Mouse (Mus musculus): Measurements from ENCODE around the gene Myo1d. TPM values are rescaled to one million over a fixed set of nuclear protein-coding genes. Genes with fewer than 3 reads are reported as not detected.

Myo1d gene
- polyA plus RNA-seq, 1 experiment from 2014 or later = 50.1 TPM

DNA sequence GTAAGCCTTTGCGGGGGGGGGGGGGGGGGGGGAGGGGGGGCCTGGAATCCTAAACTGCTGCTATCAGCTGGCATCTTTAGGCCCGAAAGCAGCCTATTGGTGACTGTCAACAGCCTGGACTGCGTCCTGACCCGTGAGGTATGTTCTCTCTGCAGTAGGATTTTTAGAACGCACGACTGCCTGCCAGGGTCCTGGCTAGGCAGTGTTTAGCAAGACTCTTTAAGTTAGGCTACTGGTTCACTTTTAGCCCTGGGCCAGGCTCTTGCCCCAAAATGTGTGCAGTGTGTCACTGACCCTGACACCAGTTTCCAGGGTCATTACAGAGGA is 29.8 kb upstream of the Myo1d start:
- H3K9ac ChIP-seq (ENCODE audit: low read length) = peak overlapping the region; percentile 77
- no peak for DNase-seq (ENCODE audit: low spot score)
- peak overlapping the region; percentile 87 for H3K27ac ChIP-seq (ENCODE audit: low read depth)
- WGBS = 20% methylated on average over 6 of the region's 6 CpGs
- no peaks in the 10 kb centered on the region for H3K27me3 ChIP-seq (replicated peaks; ENCODE audit: control insufficient read depth, insufficient read depth, low read length)
- peaks cover 22% of the 10 kb centered on the region for H3K36me3 ChIP-seq (ENCODE audit: control insufficient read depth, insufficient read depth, low read length)
- peak overlapping the region; percentile 57 for H3K4me3 ChIP-seq (ENCODE audit: low read depth, low read length)
- peak; percentile 18; the same call in 1 of the 2 replicates for ATAC-seq (replicated peaks; ENCODE audit: low FRiP score, low TSS enrichment, low read depth)
- H3K4me2 ChIP-seq (ENCODE audit: low read length) = peak overlapping the region; percentile 75
- no peaks in the 10 kb centered on the region for H3K9me3 ChIP-seq (ENCODE audit: control insufficient read depth, low read length)
- H3K4me1 ChIP-seq (replicated peaks; ENCODE audit: control insufficient read depth, insufficient read depth, low read length) = peaks cover 14% of the 10 kb centered on the region

DNA sequence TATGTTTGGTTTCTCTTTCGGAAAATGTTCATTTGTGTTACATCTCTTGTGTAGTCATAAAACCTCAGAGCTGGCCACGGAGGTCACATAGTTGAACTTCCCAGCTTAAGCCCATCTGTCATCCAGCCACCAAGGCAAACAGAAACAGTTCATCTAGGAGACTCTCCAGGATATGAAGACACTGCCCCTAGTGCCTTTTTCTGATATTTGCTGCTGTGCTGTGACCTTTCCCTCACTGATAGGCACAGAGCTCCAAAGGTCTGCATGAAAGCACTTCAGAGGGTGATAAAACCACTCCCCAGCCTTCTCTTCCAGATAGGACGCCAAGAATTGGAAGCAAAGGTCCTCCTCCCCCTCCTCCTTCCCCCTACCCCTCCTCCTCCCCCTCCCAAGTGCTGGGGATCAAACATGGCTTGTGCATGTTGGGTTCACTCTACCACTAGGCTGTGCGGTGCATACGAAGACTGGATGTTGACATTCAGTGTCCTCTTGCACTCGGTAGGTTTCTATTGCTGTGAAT is 28.8 kb upstream of the Myo1d start:
- 42% methylated on average over 6 of the region's 6 CpGs for WGBS
- no peak overlapping the region for H3K4me2 ChIP-seq (ENCODE audit: low read length)
- H3K27ac ChIP-seq (ENCODE audit: low read depth) = peak overlapping the region; percentile 24; the same call in 1 of the 2 replicates
- no peak overlapping the region for H3K9ac ChIP-seq (ENCODE audit: low read length)
- peaks cover 14% of the 10 kb centered on the region for H3K4me1 ChIP-seq (replicated peaks; ENCODE audit: control insufficient read depth, insufficient read depth, low read length)
- H3K36me3 ChIP-seq (ENCODE audit: control insufficient read depth, insufficient read depth, low read length) = peaks cover 12% of the 10 kb centered on the region
- H3K27me3 ChIP-seq (replicated peaks; ENCODE audit: control insufficient read depth, insufficient read depth, low read length) = no peaks in the 10 kb centered on the region
- no peak overlapping the region for H3K4me3 ChIP-seq (ENCODE audit: low read depth, low read length)
- ATAC-seq (replicated peaks; ENCODE audit: low FRiP score, low TSS enrichment, low read depth) (peak; percentile 70), DNase-seq (ENCODE audit: low spot score) (no peak)
- H3K9me3 ChIP-seq (ENCODE audit: control insufficient read depth, low read length) = no peaks in the 10 kb centered on the region

DNA sequence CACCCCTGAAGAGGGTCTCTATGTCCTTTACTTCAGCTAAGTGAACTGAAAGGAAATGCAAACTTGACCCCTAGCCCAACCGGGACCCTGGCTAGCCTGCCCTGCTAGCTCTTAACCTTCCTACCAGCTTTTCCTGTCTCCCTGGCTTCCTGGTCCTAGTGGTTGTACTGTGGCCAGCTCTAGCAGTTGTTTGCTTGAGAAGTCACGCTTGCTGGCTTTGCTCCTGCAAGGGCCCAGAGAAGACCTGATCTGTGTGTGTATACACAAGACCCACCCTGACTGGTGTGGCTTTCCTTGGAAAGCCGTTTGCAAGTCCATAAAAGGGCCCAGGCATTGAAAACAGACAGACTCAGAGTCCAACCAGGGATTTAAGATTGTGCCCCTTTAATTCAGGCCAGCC is 22.9 kb upstream of the Myo1d start:
- peak; percentile 63 for DNase-seq (ENCODE audit: low spot score)
- Histone ChIP-seq H3K36me3 (ENCODE audit: control insufficient read depth, insufficient read depth, low read length) (no peaks in the 10 kb centered on the region), H3K27ac (ENCODE audit: low read depth) (peak overlapping the region; percentile 51; the same call in 1 of the 2 replicates), H3K9ac (ENCODE audit: low read length) (no peak overlapping the region), H3K4me2 (ENCODE audit: low read length) (no peak overlapping the region), H3K4me1 (replicated peaks; ENCODE audit: control insufficient read depth, insufficient read depth, low read length) (no peaks in the 10 kb centered on the region), H3K4me3 (ENCODE audit: low read depth, low read length) (no peak overlapping the region), H3K9me3 (ENCODE audit: control insufficient read depth, low read length) (no peaks in the 10 kb centered on the region), H3K27me3 (replicated peaks; ENCODE audit: control insufficient read depth, insufficient read depth, low read length) (no peaks in the 10 kb centered on the region)
- ATAC-seq (replicated peaks; ENCODE audit: low FRiP score, low TSS enrichment, low read depth) = peak; percentile 85; the same call in 1 of the 2 replicates
- WGBS = 31% methylated on average over 3 of the region's 3 CpGs

DNA sequence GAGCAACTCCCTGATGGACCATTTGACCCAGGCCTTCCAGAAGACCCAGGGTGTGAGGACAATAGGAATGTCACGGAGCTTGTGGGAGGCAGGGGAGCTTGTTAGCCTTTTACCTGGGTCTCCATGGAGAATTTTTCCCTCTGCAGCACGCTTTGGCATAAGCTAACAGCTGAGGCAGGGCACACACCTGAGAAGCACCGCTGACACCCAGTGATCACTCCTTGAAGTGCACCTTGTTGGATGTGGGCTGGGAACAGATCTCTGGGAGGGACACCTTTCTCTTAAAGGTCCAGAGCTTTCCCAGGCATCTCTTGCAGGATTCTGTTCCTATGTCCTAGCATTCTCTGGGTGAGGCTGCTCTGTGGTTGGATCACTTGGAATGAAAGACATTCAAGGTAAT is 20.2 kb upstream of the Myo1d start:
- 34% methylated on average over 3 of the region's 3 CpGs for WGBS
- no peaks in the 10 kb centered on the region for H3K4me1 ChIP-seq (replicated peaks; ENCODE audit: control insufficient read depth, insufficient read depth, low read length)
- H3K27me3 ChIP-seq (replicated peaks; ENCODE audit: control insufficient read depth, insufficient read depth, low read length) = no peaks in the 10 kb centered on the region
- H3K4me3 ChIP-seq (ENCODE audit: low read depth, low read length) = no peak overlapping the region
- DNase-seq (ENCODE audit: low spot score) (peak; percentile 55), ATAC-seq (replicated peaks; ENCODE audit: low FRiP score, low TSS enrichment, low read depth) (no peak)
- H3K36me3 ChIP-seq (ENCODE audit: control insufficient read depth, insufficient read depth, low read length) = no peaks in the 10 kb centered on the region
- no peak overlapping the region for H3K27ac ChIP-seq (ENCODE audit: low read depth)
- no peak overlapping the region for H3K4me2 ChIP-seq (ENCODE audit: low read length)
- no peaks in the 10 kb centered on the region for H3K9me3 ChIP-seq (ENCODE audit: control insufficient read depth, low read length)
- H3K9ac ChIP-seq (ENCODE audit: low read length) = no peak overlapping the region

DNA sequence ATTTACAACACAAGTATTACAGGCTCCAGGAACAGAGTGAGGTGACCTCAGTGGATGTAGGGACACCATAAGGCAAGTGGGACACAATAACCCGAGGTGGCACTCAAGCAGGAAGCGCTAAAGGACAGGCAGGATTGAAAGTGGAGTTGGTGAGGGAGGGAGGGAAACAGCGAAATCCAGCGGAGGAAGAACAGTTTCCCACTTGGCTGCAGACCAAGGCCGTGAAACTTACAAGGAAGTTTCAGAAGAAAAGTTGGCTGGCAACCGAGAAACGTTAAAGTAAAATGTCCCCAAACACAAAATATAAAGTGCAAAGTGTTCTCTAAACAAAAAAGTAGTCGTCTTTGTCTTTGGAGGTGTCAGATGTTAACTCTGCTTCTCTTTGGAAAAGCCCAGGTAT is 15.6 kb upstream of the Myo1d start:
- H3K27me3 ChIP-seq (replicated peaks; ENCODE audit: control insufficient read depth, insufficient read depth, low read length) = no peaks in the 10 kb centered on the region
- H3K36me3 ChIP-seq (ENCODE audit: control insufficient read depth, insufficient read depth, low read length) = no peaks in the 10 kb centered on the region
- 62% methylated on average over 8 of the region's 8 CpGs for WGBS
- H3K9ac ChIP-seq (ENCODE audit: low read length) = no peak overlapping the region
- no peak for ATAC-seq (replicated peaks; ENCODE audit: low FRiP score, low TSS enrichment, low read depth)
- H3K9me3 ChIP-seq (ENCODE audit: control insufficient read depth, low read length) = no peaks in the 10 kb centered on the region
- no peak overlapping the region for H3K4me2 ChIP-seq (ENCODE audit: low read length)
- H3K27ac ChIP-seq (ENCODE audit: low read depth) = no peak overlapping the region
- H3K4me1 ChIP-seq (replicated peaks; ENCODE audit: control insufficient read depth, insufficient read depth, low read length) = no peaks in the 10 kb centered on the region
- DNase-seq (ENCODE audit: low spot score) = no peak
- H3K4me3 ChIP-seq (ENCODE audit: low read depth, low read length) = no peak overlapping the region

DNA sequence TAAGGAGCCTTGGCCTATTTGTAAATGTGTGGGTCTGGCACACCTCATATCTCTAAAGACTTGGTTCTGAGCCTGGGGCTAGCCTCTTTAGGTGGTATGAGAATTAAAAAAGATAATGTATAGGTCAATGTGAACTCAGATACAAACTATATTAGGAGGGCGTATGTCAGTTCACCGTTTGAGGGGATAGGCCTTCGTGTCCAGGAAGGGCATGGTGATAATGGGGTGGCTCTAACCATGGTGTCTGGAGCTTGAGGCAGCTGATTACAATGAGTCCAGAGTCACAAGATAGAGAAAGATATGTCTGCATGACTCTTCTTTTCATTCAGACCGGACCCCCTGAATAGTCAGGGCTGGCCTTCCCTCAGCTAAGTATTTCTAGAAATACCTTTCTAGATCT is 14.5 kb upstream of the Myo1d start:
- H3K4me3 ChIP-seq (ENCODE audit: low read depth, low read length) = no peak overlapping the region
- no peaks in the 10 kb centered on the region for H3K27me3 ChIP-seq (replicated peaks; ENCODE audit: control insufficient read depth, insufficient read depth, low read length)
- H3K9ac ChIP-seq (ENCODE audit: low read length) = no peak overlapping the region
- WGBS = 91% methylated on average over 4 of the region's 4 CpGs
- H3K27ac ChIP-seq (ENCODE audit: low read depth) = no peak overlapping the region
- H3K4me1 ChIP-seq (replicated peaks; ENCODE audit: control insufficient read depth, insufficient read depth, low read length) = peaks cover 7% of the 10 kb centered on the region; the same call in 1 of the 2 replicates
- no peak for ATAC-seq (replicated peaks; ENCODE audit: low FRiP score, low TSS enrichment, low read depth)
- no peak for DNase-seq (ENCODE audit: low spot score)
- H3K36me3 ChIP-seq (ENCODE audit: control insufficient read depth, insufficient read depth, low read length) = no peaks in the 10 kb centered on the region
- H3K9me3 ChIP-seq (ENCODE audit: control insufficient read depth, low read length) = no peaks in the 10 kb centered on the region
- H3K4me2 ChIP-seq (ENCODE audit: low read length) = no peak overlapping the region

DNA sequence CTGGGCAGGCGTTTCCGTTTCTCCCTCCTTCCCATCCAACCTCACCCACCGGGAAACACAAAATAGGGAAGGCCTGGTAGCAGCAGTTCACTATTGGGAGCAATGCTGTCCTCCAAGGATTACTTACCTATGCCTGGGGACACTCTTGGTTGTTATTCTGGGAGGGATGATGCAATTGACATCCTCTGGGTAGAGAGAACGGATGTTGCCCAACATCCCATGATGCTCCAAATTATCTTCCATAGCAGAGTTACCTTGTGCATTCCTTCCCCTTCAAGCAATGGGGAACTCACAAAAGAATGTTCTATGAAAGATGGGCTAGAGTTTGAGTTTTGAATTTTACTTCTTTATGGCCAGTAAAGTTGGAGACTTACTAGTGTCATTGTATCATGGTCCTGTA is 13.6 kb upstream of the Myo1d start:
- Histone ChIP-seq H3K4me3 (ENCODE audit: low read depth, low read length) (no peak overlapping the region), H3K36me3 (ENCODE audit: control insufficient read depth, insufficient read depth, low read length) (no peaks in the 10 kb centered on the region), H3K4me2 (ENCODE audit: low read length) (no peak overlapping the region), H3K4me1 (replicated peaks; ENCODE audit: control insufficient read depth, insufficient read depth, low read length) (peaks cover 8% of the 10 kb centered on the region; the same call in 1 of the 2 replicates), H3K9me3 (ENCODE audit: control insufficient read depth, low read length) (no peaks in the 10 kb centered on the region), H3K9ac (ENCODE audit: low read length) (no peak overlapping the region), H3K27me3 (replicated peaks; ENCODE audit: control insufficient read depth, insufficient read depth, low read length) (no peaks in the 10 kb centered on the region), H3K27ac (ENCODE audit: low read depth) (no peak overlapping the region)
- 85% methylated on average over 4 of the region's 4 CpGs for WGBS
- no peak for ATAC-seq (replicated peaks; ENCODE audit: low FRiP score, low TSS enrichment, low read depth)
- no peak for DNase-seq (ENCODE audit: low spot score)

DNA sequence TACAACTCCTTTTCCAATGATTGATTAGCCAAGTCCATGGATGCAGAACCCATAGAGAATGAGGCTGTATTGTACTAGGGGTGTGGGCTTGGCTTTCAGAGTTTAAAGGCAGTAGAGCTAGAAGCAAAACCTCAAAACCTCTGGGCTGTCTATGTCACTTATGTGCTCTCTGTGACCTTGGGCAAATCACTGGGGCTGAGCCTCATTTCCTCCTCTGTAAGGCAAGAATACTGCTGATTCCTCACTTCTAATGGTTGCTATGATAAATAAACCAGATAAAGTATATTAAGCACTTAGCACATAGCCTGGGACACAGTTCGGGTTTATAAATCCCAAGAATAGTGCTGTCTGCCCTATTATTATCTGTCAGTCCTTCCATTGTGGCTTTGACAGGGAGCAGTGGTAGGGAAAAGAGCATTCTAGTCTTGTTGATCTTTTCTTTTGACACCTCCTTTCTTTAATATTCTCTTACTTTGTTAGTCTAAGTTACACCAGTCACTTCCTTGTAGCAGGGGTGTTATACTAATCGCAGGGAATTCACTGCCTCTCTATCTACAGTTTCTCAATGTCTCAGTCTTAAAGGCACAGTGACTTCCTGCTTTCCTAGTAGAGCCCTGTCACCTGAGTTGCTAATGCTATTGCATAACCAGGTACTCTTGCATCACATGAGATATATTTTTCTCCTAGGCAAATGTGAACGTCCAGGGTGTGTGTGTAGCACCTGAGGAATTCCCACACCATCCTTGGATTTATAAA is 12.0 kb upstream of the Myo1d start:
- H3K4me3 ChIP-seq (ENCODE audit: low read depth, low read length) = no peak overlapping the region
- ATAC-seq (replicated peaks; ENCODE audit: low FRiP score, low TSS enrichment, low read depth) = no peak; the same call in 1 of the 2 replicates
- no peaks in the 10 kb centered on the region for H3K36me3 ChIP-seq (ENCODE audit: control insufficient read depth, insufficient read depth, low read length)
- DNase-seq (ENCODE audit: low spot score) = no peak
- no peak overlapping the region for H3K9ac ChIP-seq (ENCODE audit: low read length)
- no peaks in the 10 kb centered on the region for H3K9me3 ChIP-seq (ENCODE audit: control insufficient read depth, low read length)
- H3K4me1 ChIP-seq (replicated peaks; ENCODE audit: control insufficient read depth, insufficient read depth, low read length) = peaks cover 8% of the 10 kb centered on the region; the same call in 1 of the 2 replicates
- H3K27me3 ChIP-seq (replicated peaks; ENCODE audit: control insufficient read depth, insufficient read depth, low read length) = no peaks in the 10 kb centered on the region
- WGBS = 45% methylated on average over 3 of the region's 3 CpGs
- no peak overlapping the region for H3K4me2 ChIP-seq (ENCODE audit: low read length)
- H3K27ac ChIP-seq (ENCODE audit: low read depth) = peak overlapping the region; percentile 65

DNA sequence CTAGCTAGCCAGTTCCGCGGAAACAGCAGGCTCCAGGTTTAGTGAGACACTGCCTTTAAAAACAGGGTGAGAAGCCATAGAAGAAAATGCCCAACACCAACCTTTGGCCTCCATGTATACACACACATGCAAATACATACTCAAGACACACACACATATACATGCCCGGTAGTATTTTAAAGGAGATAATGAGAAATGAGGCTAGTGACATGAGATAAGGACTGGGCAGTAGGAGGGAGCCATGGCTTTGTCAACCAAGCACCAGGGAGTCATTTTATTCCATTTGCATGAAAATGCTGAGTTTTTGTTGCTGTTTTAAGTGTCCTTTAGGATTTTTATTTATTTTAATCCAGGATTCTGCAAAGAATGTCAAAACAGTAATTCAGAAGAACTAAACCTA is 10.6 kb upstream of the Myo1d start:
- no peak overlapping the region for H3K4me3 ChIP-seq (ENCODE audit: low read depth, low read length)

More for the DNA sequence above, 10.6 kb upstream of the Myo1d start:
- 48% methylated on average over 3 of the region's 3 CpGs for WGBS
- no peak overlapping the region for H3K9ac ChIP-seq (ENCODE audit: low read length)
- ATAC-seq (replicated peaks; ENCODE audit: low FRiP score, low TSS enrichment, low read depth) = no peak
- no peak overlapping the region for H3K27ac ChIP-seq (ENCODE audit: low read depth)
- no peak overlapping the region for H3K4me2 ChIP-seq (ENCODE audit: low read length)
- H3K27me3 ChIP-seq (replicated peaks; ENCODE audit: control insufficient read depth, insufficient read depth, low read length) = no peaks in the 10 kb centered on the region
- H3K4me1 ChIP-seq (replicated peaks; ENCODE audit: control insufficient read depth, insufficient read depth, low read length) = peaks cover 8% of the 10 kb centered on the region; the same call in 1 of the 2 replicates
- DNase-seq (ENCODE audit: low spot score) = no peak
- H3K9me3 ChIP-seq (ENCODE audit: control insufficient read depth, low read length) = no peaks in the 10 kb centered on the region
- H3K36me3 ChIP-seq (ENCODE audit: control insufficient read depth, insufficient read depth, low read length) = no peaks in the 10 kb centered on the region

Data from intestine, embryonic 14.5 days (tissue).